Mouse (Mus musculus): ENCODE data around the gene A4galt.

GRCm38 (mm10) chr15:83298313-83298712, 46.7 kb upstream of the A4galt start:
- TF ChIP-seq CTCF (conservative IDR thresholded peaks at IDR 0.05 in 1 of 2, IDR thresholded peaks at IDR 0.05 in 1 of 2; ENCODE audit: low read depth in 2 of 2, low read length in 2 of 2) (peak in 1 of 2 experiments; percentile 19; a peak in 2 of 4 replicates), MXI1 (IDR thresholded peaks at IDR 0.05; ENCODE audit: low read depth, low read length) (no peak), POLR2A (IDR thresholded peaks at IDR 0.05; ENCODE audit: low read depth, low read length) (no peak), CHD2 (IDR thresholded peaks at IDR 0.05; ENCODE audit: low read length) (no peak), RAD21 (IDR thresholded peaks at IDR 0.05; ENCODE audit: low read depth, low read length) (no peak; the same call in 1 of the 2 replicates), MAFK (IDR thresholded peaks at IDR 0.05; ENCODE audit: insufficient replicate concordance, low read length) (no peak), ETS1 (conservative IDR thresholded peaks at IDR 0.05; ENCODE audit: low read depth, low read length) (no peak), HCFC1 (IDR thresholded peaks at IDR 0.05; ENCODE audit: low read depth, low read length) (no peak), ZC3H11A (IDR thresholded peaks at IDR 0.05; ENCODE audit: low read depth, low read length) (no peak), GABPA (IDR thresholded peaks at IDR 0.05; ENCODE audit: insufficient replicate concordance, low read depth, low read length) (no peak), ZNF384 (IDR thresholded peaks at IDR 0.05; ENCODE audit: low read depth, low read length) (no peak)

Measured in CH12.LX (cell line).